Mouse (Mus musculus) bone marrow macrophage, adult 2 months (primary cell): ENCODE data around the gene Nipa1.

Experiments used
- CTCF ChIP-seq: IDR thresholded peaks from 2 replicates; pipeline ENCODE4 v1.5.1; 2012; ENCODE audit warnings: low read depth, mild to moderate bottlenecking, low read length, moderate library complexity
- POLR2A ChIP-seq: IDR thresholded peaks from 2 replicates; pipeline ENCODE4 v1.6.1; 2012; ENCODE audit warnings: mild to moderate bottlenecking, low read depth, low read length, borderline replicate concordance

- TF ChIP-seq CTCF: no peak
- TF ChIP-seq POLR2A: no peak
Observed at GRCm38 (mm10) chr7:56015172-56015571, 4.6 kb downstream of the Nipa1 start.
